Mouse (Mus musculus) gastrocnemius, adult 2 months (tissue): ENCODE results near the gene Cd300ld3. TPM values are rescaled to one million over a fixed set of nuclear protein-coding genes. Genes with fewer than 3 reads are reported as not detected.
A peak's percentile ranks its signal among the peaks of the same experiment; 100 is the strongest.
"Not testable (repeated sequence)": the region's sequence is repeated elsewhere in the genome, so short reads cannot be mapped to it uniquely, and the experiment has no call there.

Experiments used
- DNase-seq: peaks from one replicate; pipeline ENCODE4 v3.0.0; 2022
- H3K27ac ChIP-seq: fragments of 200-600 bp; 2 replicates; pipeline ENCODE4 v1.8.1; 2022; ENCODE audit warnings: mild to moderate bottlenecking
- H3K4me3 ChIP-seq: fragments of 200-600 bp; 2 replicates; pipeline ENCODE4 v1.8.1; 2022; ENCODE audit warnings: mild to moderate bottlenecking, moderate library complexity
- CTCF ChIP-seq: fragments of 200-600 bp; IDR thresholded peaks from 2 replicates; pipeline ENCODE4 v1.8.1; 2022; ENCODE audit warnings: antibody characterized with exemption, mild to moderate bottlenecking, moderate library complexity
- intact Hi-C: fragments of 180-260 bp; cut with DNase I; formaldehyde crosslinking; loops from one replicate; pipeline ENCODE4 v1.15.1; 2025
- total RNA-seq, 2 experiments: library from RNA; stranded (reverse); gene quantifications; 2 replicates each; pipeline ENCODE4 v1.2.3; 2021

Gene Cd300ld3
- total RNA-seq, 2 experiments from 2014 or later, result 2.0 TPM; not detected in 1

DNA sequence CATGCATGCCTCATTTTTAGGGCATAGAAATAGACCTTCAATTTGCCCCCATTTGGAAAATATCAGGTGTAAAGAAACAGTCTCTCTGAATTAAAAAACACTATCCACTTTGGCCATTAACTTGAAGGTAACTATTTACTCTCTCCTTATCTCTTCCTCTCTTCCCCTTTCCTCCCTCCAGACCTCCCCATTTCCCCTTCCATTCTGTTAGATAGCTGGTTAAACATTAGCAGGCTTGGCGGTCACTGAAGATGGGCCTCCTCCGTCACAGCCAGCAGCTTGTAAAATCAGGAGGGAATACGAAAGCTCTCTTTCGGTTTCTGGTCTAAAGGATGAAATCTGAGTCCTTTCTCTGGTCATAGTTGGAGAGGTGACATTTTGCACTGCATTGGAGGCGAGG is 27.6 kb upstream of the Cd300ld3 start:
- TF ChIP-seq CTCF, result no peak
- Histone ChIP-seq H3K4me3 (no peak overlapping the region), H3K27ac (no peak overlapping the region)
- DNase-seq, result no peak
- intact Hi-C loops, result no loop called here

DNA sequence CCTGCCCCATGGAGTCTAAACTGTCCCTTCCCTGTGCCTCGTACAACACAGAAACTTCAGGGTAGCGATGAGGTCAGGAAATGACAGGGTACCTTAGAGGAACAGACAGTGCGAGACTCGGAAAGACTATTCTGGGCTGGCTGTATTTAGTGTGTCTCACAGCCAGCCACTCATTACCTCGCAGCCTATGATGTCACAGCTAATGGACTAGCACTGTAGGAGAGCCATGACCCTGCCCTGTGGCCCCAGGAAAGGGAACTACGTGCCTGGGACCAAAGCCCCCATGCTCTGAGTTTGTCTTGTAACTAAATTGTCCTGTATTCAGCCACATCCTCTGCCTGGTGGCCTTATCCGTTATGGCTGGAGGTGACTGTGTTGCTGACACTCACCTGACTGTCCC is 27.2 kb upstream of the Cd300ld3 start:
- Histone ChIP-seq H3K4me3 (no peak overlapping the region), H3K27ac (no peak overlapping the region)
- no peak for DNase-seq
- TF ChIP-seq CTCF, result no peak
- intact Hi-C loops, result no loop called here

DNA sequence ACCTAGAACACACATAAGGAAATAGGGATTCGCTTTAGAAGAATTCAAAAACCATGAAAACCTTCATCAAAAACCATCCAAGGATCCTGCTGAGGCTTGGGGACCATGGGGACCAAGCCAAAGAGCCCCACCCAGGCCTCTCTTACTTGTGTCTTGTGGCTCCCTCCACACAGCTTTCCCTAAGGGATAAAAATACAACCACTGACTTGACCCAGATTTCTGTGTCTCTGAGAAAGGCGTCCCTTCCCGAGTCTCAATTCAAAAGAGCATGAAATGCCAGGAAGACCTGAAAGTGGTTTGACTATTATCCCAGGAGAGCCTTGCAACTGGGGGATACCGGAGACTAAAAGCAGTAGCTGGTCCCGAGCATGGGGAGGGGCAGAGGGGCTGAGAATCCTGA is 24.8 kb upstream of the Cd300ld3 start:
- no peak for DNase-seq
- intact Hi-C loops, result no loop called here
- H3K27ac ChIP-seq, result no peak overlapping the region
- H3K4me3 ChIP-seq, result no peak overlapping the region
- no peak for TF ChIP-seq CTCF

DNA sequence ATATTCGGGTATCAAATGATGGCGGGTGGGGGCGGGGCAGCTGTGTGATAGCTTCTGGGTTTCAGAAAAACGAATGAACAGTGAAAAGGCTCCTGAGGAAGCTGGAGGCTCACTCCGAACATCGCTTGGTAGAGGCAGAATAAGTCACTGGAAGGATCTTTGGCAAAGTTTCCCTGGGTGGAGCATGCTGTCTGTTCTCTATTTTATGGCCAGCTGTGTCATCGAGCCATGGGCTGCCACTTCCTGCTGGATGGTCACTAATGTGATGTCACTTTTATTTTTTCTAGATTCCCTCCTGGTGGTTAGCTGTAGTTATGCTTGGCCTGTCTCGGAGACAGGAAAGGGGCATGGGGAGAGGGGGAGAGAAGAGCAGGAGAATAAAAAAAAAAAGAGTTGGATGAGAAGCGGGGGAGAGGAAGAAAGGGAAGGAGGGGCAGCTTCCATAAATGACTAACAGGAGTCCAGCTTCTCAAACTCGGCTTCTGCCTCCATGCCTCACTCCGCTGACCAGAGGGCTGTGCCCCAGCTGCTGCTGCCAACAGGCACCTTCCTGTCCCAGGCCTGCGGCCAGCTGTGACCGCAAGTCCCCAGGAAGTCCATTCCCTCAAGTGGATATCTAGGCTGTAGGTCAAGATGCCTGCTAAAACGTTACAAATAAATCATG is 23.6 kb upstream of the Cd300ld3 start:
- intact Hi-C loops, result no loop called here
- DNase-seq, result peak; percentile 67
- peak overlapping the region; percentile 49 for H3K27ac ChIP-seq
- peak overlapping the region; percentile 21 for H3K4me3 ChIP-seq
- TF ChIP-seq CTCF, result no peak

DNA sequence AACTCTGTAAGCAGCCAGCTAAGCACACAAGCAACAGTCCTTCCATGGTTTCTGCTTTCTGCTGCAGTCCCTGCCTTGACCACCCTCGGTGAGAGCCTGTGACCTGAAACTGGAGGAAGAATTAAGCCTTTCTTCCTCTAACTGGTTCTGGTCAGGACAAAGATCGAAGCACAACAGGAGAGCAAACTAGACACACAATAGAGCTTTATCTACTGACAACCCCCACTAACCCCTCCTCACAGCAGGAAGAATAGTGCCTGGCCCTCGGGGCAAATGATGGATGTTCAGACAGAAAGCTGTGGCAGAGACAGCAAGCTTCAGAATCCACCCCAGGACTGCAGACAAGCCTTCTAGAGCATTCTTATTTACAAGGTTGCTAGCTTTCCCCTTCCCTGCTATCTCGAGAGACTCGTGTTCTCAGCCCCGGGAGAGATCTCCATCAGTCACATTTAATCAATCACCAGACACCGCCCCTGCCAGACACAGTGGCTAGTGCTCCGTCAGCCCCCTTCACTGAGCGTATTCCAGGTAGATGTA is 22.9 kb upstream of the Cd300ld3 start:
- TF ChIP-seq CTCF, result no peak
- intact Hi-C loops, result no loop called here
- DNase-seq, result no peak
- H3K27ac ChIP-seq, result peak overlapping the region; percentile 46
- peak overlapping the region; percentile 21; the same call in 1 of the 2 replicates for H3K4me3 ChIP-seq

DNA sequence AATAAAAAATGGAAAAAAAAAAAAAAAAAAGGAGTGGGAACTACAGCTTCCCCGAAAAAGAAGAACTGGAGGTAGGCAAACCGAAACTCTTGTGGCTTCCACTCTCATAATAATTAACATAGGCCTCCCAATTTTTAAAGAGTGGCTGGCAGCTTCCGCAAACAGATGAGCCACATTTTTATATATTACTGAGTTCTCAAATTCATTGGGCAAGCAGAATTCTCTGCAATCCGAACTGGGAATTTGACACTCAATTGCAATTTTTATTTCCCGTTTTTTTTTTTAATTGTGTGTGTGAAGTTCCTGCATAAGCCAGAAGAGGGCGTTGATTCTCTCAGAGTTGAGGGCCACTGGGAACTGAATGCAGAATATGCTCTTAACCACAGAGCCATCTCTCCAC is 18.6 kb upstream of the Cd300ld3 start:
- Histone ChIP-seq H3K27ac (no peak overlapping the region), H3K4me3 (no peak overlapping the region)
- intact Hi-C loops, result no loop called here
- TF ChIP-seq CTCF, result peak; percentile 4; the same call in 1 of the 2 replicates
- no peak for DNase-seq

DNA sequence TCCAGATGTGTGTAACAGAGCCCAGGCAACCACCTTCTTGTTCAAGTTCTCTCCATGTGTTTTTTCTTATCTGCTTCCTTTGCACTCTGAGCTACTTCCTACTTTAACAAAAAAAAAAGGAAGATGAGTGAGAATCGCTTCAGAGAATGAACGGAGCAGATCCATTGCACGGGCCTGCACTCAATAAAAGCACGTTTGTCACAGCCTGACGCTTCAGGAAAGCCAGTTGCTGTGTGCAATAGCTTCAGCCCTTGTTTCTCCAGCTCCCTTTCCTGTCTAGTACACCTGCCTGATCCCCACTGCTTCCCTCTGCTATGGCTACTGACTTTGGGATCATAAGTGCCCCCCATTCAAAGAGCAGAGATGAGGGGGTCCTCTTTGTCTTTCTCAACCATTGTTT is 13.9 kb upstream of the Cd300ld3 start, which contains the start of gene Cd300e:
TSS of gene Cd300e (minus strand) at position 101 of the 400 bp plus-strand sequence.
- Histone ChIP-seq H3K27ac (no peak within 1 kb of the TSS), H3K4me3 (no peak within 1 kb of the TSS)
- DNase-seq, result no peak
- no peak for TF ChIP-seq CTCF
- intact Hi-C loops, result no loop called here

DNA sequence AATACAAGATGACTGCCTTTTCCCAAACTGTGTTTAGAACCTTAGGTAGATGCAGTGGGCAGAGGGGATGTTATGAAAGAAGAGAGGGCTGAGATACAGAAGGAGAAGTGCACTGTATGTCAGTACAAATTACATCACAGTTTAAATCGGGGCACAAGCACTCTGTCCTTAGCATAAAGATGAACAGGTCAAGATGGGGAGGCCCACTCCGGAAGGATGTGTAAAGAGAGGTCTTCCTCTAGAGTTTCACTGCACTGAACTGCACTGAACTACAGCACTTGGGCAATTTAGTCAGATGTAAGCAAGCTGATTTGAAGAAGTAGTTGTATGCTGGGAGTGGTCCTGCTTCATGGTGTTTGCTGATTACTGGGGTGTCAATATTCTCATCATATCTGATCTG is 11.6 kb upstream of the Cd300ld3 start:
- intact Hi-C loops, result no loop called here
- H3K4me3 ChIP-seq, result no peak overlapping the region
- no peak for TF ChIP-seq CTCF

DNA sequence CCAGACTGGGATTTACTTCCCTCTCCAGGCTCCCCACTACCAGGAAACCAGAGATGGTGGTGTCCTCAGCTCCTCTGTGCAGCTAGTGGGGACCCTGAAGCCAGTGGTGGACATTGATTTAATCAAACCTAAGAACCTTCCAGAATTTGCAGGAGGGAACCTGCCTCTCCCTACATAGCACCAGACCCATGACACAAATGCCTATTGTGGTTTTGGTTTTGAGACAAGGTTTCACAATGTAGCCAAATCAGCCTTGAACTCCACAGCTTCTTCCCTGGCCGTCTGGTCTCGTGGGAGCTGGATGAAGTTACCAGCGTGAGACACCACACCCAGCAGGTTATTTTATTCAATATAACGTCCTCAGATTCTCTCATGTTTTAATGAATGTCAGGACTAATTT is 10.5 kb upstream of the Cd300ld3 start:
- no peak for DNase-seq
- TF ChIP-seq CTCF, result no peak
- H3K4me3 ChIP-seq, result no peak overlapping the region
- intact Hi-C loops, result no loop called here
- no peak overlapping the region for H3K27ac ChIP-seq

More for the DNA sequence above, 11.6 kb upstream of the Cd300ld3 start:
- DNase-seq, result no peak
- H3K27ac ChIP-seq, result no peak overlapping the region

DNA sequence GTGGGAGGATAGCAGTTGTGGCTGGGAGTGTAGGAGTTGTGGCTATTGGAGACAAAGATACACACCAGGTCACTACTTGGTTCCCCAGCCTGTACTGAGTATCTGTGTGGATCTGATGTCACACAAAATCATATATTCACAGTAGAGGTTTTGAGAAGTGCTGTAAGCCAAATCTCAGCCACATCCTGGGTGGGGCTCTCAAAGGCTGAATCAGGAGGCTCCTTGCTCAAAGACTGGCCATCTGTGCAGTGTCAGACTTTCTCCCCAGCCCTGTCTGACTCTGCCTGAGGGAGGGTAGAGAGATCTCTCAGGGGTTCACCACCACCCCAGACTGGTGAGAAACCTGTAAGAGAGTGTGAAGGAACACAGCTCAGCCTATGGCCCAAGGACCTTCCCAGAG is 6.3 kb upstream of the Cd300ld3 start:
- H3K27ac ChIP-seq, result no peak overlapping the region
- no peak for TF ChIP-seq CTCF
- intact Hi-C loops, result no loop called here
- no peak overlapping the region for H3K4me3 ChIP-seq
- no peak for DNase-seq

DNA sequence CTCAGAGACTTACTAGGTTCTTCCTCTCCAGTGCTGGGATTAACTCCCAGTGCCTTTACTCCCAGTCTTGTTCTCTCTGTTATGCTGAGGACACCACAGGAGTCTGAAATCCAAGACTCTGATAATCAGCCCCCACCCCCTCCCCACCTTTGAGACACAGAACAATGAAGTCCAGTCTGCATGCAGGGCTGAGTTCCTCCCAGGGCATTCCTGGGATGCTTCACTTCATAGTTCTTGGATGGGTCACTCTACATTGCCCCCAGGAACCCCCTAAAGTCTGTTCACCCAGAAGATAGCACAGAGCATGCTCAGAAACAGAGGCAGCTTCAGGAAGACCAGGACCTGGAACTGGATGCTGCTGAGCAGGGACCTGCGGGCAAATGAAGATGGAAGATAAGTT is 4.8 kb upstream of the Cd300ld3 start:
- no peak for TF ChIP-seq CTCF
- H3K27ac ChIP-seq, result no peak overlapping the region
- no peak overlapping the region for H3K4me3 ChIP-seq
- intact Hi-C loops, result no loop called here
- DNase-seq, result no peak

DNA sequence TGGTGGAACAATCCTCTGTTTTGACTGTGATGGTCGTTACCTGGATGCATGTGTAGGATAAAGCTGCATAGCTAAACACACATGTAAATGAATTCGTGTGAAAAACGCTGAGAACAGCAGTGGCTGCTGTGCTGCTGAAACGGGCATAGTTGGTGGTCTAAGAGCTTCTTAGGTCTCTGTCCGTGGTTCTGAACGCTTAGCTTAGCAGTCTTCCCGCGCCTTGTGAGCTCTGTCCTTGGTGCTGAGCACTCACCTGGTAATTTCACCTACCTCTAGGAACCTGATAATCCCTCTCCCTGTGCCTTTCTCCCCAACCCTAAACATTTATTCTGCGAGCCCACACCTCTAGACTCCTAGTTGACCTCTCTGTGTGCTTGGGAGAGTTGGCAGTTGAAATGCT is 4.0 kb upstream of the Cd300ld3 start:
- no peak overlapping the region for H3K4me3 ChIP-seq
- no peak overlapping the region for H3K27ac ChIP-seq
- intact Hi-C loops, result no loop called here
- no peak for DNase-seq
- TF ChIP-seq CTCF, result no peak

DNA sequence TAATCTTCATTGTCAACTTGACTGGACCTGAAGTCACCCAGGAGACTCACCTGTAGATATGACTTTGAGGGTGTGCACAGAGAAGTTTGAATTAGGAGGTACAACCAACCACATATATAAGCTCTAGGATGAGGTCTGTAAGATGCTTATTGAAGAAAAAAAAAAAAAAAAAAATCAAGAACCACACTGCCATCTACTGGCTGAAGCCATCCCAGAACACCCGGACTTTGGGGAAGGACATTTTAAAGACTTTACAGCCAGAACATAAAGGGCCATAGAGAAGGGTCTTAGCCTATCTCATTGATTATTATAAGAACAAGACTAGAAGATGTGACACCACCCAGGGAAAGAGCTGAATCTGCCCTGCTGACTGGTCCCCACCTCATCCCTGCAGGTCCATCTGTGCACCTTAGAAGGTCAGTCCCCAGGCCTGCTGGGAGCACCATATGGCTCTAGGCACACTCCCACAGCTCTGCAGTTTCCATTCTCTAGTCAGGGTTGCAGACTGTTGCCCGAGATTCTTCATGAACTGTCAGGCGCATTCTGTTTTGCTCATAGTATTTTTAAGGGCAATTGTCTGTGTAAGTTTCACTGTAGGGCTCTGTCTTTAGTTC is 1.2 kb upstream of the Cd300ld3 start:
- DNase-seq, result no peak
- H3K27ac ChIP-seq, result no peak overlapping the region
- intact Hi-C loops, result no loop called here
- H3K4me3 ChIP-seq, result no peak overlapping the region
- TF ChIP-seq CTCF, result peak; percentile 43

DNA sequence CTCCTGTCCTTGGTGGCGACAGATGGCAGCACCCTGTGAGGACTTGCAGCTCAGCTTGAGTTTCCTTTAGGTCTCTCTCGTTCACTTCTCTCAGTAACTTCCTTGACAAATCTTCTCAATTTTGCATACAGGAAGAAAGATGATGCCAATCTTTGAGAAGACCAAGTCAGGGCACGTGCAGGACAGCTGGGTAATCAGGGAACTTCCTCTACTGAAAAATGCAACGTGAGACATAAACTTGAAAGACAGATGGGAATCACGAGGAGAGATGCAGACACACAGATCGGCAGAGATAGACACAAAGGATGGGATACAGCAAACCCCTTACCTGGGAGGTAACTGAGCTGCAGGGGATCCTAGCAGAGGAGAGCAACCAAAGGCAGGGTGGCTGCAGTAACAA is 10.5 kb downstream of the Cd300ld3 start, which contains the start of gene Cd300ld5:
TSS of gene Cd300ld5 (minus strand) at position 101 of the 400 bp plus-strand sequence.
- DNase-seq, H3K27ac ChIP-seq, H3K4me3 ChIP-seq, intact Hi-C loops: not testable (repeated sequence)

DNA sequence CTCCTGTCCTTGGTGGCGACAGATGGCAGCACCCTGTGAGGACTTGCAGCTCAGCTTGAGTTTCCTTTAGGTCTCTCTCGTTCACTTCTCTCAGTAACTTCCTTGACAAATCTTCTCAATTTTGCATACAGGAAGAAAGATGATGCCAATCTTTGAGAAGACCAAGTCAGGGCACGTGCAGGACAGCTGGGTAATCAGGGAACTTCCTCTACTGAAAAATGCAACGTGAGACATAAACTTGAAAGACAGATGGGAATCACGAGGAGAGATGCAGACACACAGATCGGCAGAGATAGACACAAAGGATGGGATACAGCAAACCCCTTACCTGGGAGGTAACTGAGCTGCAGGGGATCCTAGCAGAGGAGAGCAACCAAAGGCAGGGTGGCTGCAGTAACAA is 21.3 kb downstream of the Cd300ld3 start, which contains the start of gene Cd300ld4:
TSS of gene Cd300ld4 (minus strand) at position 101 of the 400 bp plus-strand sequence.
- H3K4me3 ChIP-seq, H3K27ac ChIP-seq, intact Hi-C loops, DNase-seq: not testable (repeated sequence)

DNA sequence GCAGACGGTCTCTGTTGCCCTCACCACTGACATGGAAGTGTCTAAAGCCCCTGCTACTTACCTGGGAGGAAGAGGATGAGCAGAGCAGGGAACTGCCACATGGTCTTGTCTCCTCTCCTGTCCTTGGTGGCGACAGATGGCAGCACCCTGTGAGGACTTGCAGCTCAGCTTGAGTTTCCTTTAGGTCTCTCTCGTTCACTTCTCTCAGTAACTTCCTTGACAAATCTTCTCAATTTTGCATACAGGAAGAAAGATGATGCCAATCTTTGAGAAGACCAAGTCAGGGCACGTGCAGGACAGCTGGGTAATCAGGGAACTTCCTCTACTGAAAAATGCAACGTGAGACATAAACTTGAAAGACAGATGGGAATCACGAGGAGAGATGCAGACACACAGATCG is 32.1 kb downstream of the Cd300ld3 start, which contains the start of gene Cd300ld2:
TSS of gene Cd300ld2 (minus strand) at position 101 of the 400 bp plus-strand sequence.
- H3K4me3 ChIP-seq, DNase-seq, H3K27ac ChIP-seq, intact Hi-C loops: not testable (repeated sequence)
